Mouse (Mus musculus) liver, adult 2 months (tissue): Measurements from ENCODE around the gene Tfap4. TPM values are rescaled to one million over a fixed set of nuclear protein-coding genes. Genes with fewer than 3 reads are reported as not detected.

ENCODE experiments used
- DNase-seq: peaks from one replicate; pipeline ENCODE4 v3.0.0-alpha.2; 2011; ENCODE audit warnings: low read depth, low spot score; ENCODE audit errors: extremely low read depth
- H3K27ac ChIP-seq: fragments of 200-500 bp; replicated peaks from 2 replicates; pipeline ENCODE4 v1.5.1; 2012; ENCODE audit warnings: low read depth, mild to moderate bottlenecking, control low read depth, inconsistent platforms, low read length; ENCODE audit not compliant: insufficient read depth
- H3K27me3 ChIP-seq: fragments of 200-500 bp; 2 replicates; pipeline ENCODE4 v1.6.1; 2012; ENCODE audit warnings: mild to moderate bottlenecking, moderate library complexity, low read length, inconsistent platforms; ENCODE audit not compliant: control insufficient read depth, insufficient read depth
- H3K36me3 ChIP-seq: fragments of 200-500 bp; 2 replicates; pipeline ENCODE4 v1.6.1; 2012; ENCODE audit warnings: low read length, inconsistent platforms; ENCODE audit not compliant: control insufficient read depth, insufficient read depth
- H3K4me1 ChIP-seq: fragments of 200-500 bp; 2 replicates; pipeline ENCODE4 v1.6.1; 2011; ENCODE audit warnings: low read length; ENCODE audit not compliant: control insufficient read depth, insufficient read depth
- H3K4me3 ChIP-seq: fragments of 200-500 bp; 2 replicates; pipeline ENCODE4 v1.5.1; 2011; ENCODE audit warnings: low read depth, mild to moderate bottlenecking, control low read depth, low read length, moderate library complexity; ENCODE audit not compliant: insufficient read depth
- H3K79me2 ChIP-seq: fragments of 200-500 bp; 2 replicates; pipeline ENCODE4 v1.6.1; 2012; ENCODE audit warnings: inconsistent platforms, mild to moderate bottlenecking, low read length, moderate library complexity; ENCODE audit not compliant: control insufficient read depth, insufficient read depth
- H3K9ac ChIP-seq: fragments of 200-500 bp; 2 replicates; pipeline ENCODE4 v1.6.1; 2012; ENCODE audit warnings: low read depth, mild to moderate bottlenecking, control low read depth, inconsistent platforms, low read length
- CTCF ChIP-seq: fragments of 200-500 bp; IDR thresholded peaks from 2 replicates; pipeline ENCODE4 v1.5.1; 2011; ENCODE audit warnings: low read depth, low read length, control low read depth
- POLR2A ChIP-seq: fragments of 200-500 bp; IDR thresholded peaks from 2 replicates; pipeline ENCODE4 v1.6.1; 2011; ENCODE audit warnings: low read length, control low read depth; ENCODE audit not compliant: insufficient read depth; ENCODE audit errors: extremely low read depth
- WGBS: fragments of 180-500 bp; shearing (Covaris S2); methylation state at CpG from one replicate; pipeline ENCODE4 v1.1.7; 2018; 5-methylcytosine and 5-hydroxymethylcytosine counted together
- polyA plus RNA-seq: library from polyadenylated mRNA; depleted of rRNA; stranded (reverse); fragments of >200 nt; gene quantifications from 2 replicates; pipeline ENCODE4 v1.2.3, GENCODE M21; 2012
- total RNA-seq: library from RNA; depleted of rRNA; stranded (reverse); fragments of >200 nt; gene quantifications from 2 replicates; pipeline ENCODE4 v1.2.3, GENCODE M21; 2014

Gene Tfap4
- total and polyA plus RNA-seq, 2 experiments, result 2.5 to 3.2 TPM

- Histone ChIP-seq H3K4me3 (peak overlapping the region; percentile 70), H3K4me1 (peaks cover 9% of the 10 kb centered on the region), H3K27ac (peak overlapping the region; percentile 82), H3K36me3 (no peaks in the 10 kb centered on the region), H3K9ac (peak overlapping the region; percentile 81), H3K79me2 (peaks cover 10% of the 10 kb centered on the region; the same call in 1 of the 2 replicates), H3K27me3 (no peaks in the 10 kb centered on the region)
- no peak for TF ChIP-seq CTCF
- peak; percentile 80; the same call in 1 of the 2 replicates for TF ChIP-seq POLR2A
- peak; percentile 87 for DNase-seq
- WGBS, result under 1% methylated on average over 38 of the region's 38 CpGs
Measured at GRCm38 (mm10) chr16:4558384-4558979, 1.2 kb downstream of the Tfap4 start.

- Histone ChIP-seq H3K36me3 (no peaks in the 10 kb centered on the region), H3K4me3 (peak overlapping the region; percentile 70), H3K4me1 (peaks cover 9% of the 10 kb centered on the region), H3K27ac (peak overlapping the region; percentile 82), H3K9ac (peak overlapping the region; percentile 69), H3K79me2 (peaks cover 10% of the 10 kb centered on the region; the same call in 1 of the 2 replicates), H3K27me3 (no peaks in the 10 kb centered on the region)
- peak; percentile 42; the same call in 1 of the 2 replicates for TF ChIP-seq POLR2A
- no peak for TF ChIP-seq CTCF
- peak; percentile 77 for DNase-seq
- under 1% methylated on average over 19 of the region's 19 CpGs for WGBS
Measured at GRCm38 (mm10) chr16:4557949-4558348, 1.7 kb downstream of the Tfap4 start.

GRCm38 (mm10) chr16:4557085-4557484 lies 2.6 kb downstream of the Tfap4 start:
- Histone ChIP-seq H3K4me1 (peaks cover 9% of the 10 kb centered on the region), H3K27me3 (no peaks in the 10 kb centered on the region), H3K79me2 (peaks cover 10% of the 10 kb centered on the region; the same call in 1 of the 2 replicates), H3K9ac (peak overlapping the region; percentile 41), H3K36me3 (no peaks in the 10 kb centered on the region), H3K27ac (peak overlapping the region; percentile 82), H3K4me3 (no peak overlapping the region; the same call in 1 of the 2 replicates)
- DNase-seq, result peak; percentile 93
- no peak; the same call in 1 of the 2 replicates for TF ChIP-seq POLR2A
- TF ChIP-seq CTCF, result no peak
- WGBS, result 36% methylated on average over 1 of the region's 1 CpGs

- Histone ChIP-seq H3K36me3 (no peaks in the 10 kb centered on the region), H3K4me3 (no peak overlapping the region), H3K27me3 (no peaks in the 10 kb centered on the region), H3K4me1 (peaks cover 9% of the 10 kb centered on the region), H3K27ac (no peak overlapping the region), H3K79me2 (peaks cover 10% of the 10 kb centered on the region; the same call in 1 of the 2 replicates), H3K9ac (no peak overlapping the region)
- DNase-seq, result no peak
- no peak for TF ChIP-seq CTCF
- TF ChIP-seq POLR2A, result no peak
- 94% methylated on average over 1 of the region's 1 CpGs for WGBS
Measured at GRCm38 (mm10) chr16:4555555-4555954, 4.1 kb downstream of the Tfap4 start.

- peaks cover 9% of the 10 kb centered on the region for H3K4me1 ChIP-seq
- no peak overlapping the region for H3K27ac ChIP-seq
- no peak for TF ChIP-seq CTCF
- TF ChIP-seq POLR2A, result no peak
- no peak overlapping the region for H3K4me3 ChIP-seq
- 98% methylated on average over 6 of the region's 6 CpGs for WGBS
- H3K27me3 ChIP-seq, result no peaks in the 10 kb centered on the region
- no peak for DNase-seq
- H3K36me3 ChIP-seq, result peaks cover 4% of the 10 kb centered on the region; the same call in 1 of the 2 replicates
- peaks cover 10% of the 10 kb centered on the region; the same call in 1 of the 2 replicates for H3K79me2 ChIP-seq
- H3K9ac ChIP-seq, result no peak overlapping the region
Measured at GRCm38 (mm10) chr16:4552829-4553550, 6.7 kb downstream of the Tfap4 start.
